Mouse (Mus musculus) heart, adult 2 months (tissue): ENCODE data around the gene Chd8.

Experiments used
- CTCF ChIP-seq: fragments of 200-600 bp; IDR thresholded peaks from 2 replicates; pipeline ENCODE4 v1.8.1; 2022; ENCODE audit warnings: antibody characterized with exemption, mild to moderate bottlenecking, moderate library complexity
- POLR2A ChIP-seq: fragments of 200-500 bp; IDR thresholded peaks from 2 replicates; pipeline ENCODE4 v1.6.1; 2011; ENCODE audit warnings: mild to moderate bottlenecking, low read depth, low read length, control low read depth; ENCODE audit not compliant: insufficient read depth

DNA sequence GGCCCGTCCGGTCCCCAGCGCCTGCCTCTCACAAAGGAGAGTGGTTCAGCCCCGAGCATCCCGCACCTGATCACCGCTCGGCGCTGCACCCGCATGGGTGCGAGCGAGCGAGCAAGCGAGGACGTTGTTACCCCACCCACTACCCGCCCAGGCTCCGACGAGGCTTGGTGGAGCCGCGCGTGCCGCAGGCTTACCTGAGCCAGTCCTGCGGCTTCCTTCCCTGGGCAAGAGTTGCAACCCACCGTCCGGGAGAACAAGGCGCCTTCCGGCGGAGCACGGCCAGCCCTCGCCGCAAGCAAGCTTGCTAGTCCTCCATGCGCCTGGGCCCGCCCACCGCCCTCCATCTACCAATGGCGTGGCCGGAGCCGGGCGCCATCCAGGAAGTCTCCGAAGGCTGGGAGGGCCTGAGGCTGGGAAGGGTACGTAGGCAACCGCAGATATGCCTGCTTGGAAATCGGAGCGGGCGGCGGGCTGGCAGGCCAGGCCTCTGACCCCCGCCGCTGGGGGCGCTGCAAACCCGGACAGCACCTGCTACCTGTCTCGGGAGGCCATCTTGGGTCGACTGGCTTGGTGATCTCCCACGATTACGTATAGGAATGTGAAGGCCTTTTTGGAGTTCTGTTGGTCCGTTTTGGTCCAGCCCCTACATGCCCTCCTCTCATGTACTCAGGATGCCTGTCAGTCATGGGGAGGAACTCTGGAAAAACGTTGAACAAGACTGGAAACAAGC, at the start of gene Chd8:
- TF ChIP-seq CTCF (no peak; the same call in 1 of the 2 replicates), POLR2A (peak; percentile 86)
